Mouse (Mus musculus) E14TG2a.4 (cell line): ENCODE measurements around the gene Cmpk1.

Experiments
- CTCF ChIP-seq: conservative IDR thresholded peaks from 2 replicates; pipeline ENCODE4 v1.5.1; 2014; ENCODE audit warnings: low read length
- POU5F1 ChIP-seq: IDR thresholded peaks from 2 replicates; pipeline ENCODE4 v1.6.1; 2014; ENCODE audit warnings: low read length, borderline replicate concordance

- no peak for TF ChIP-seq CTCF
- TF ChIP-seq POU5F1, result no peak
Observed at GRCm38 (mm10) chr4:114970736-114971135, 16.3 kb downstream of the Cmpk1 start.
